Mouse (Mus musculus) MEL (cell line): ENCODE measurements around the gene Ociad1.

Experiments used
- CTCF ChIP-seq, 3 experiments: IDR thresholded peaks in 2 of 3; conservative IDR thresholded peaks in 1 of 3; 2 replicates each; pipeline ENCODE4 v1.5.1; 2011 to 2012; ENCODE audit warnings: low read length in 3 of 3, low read depth in 2 of 3, mild to moderate bottlenecking in 2 of 3, improper control_type of control experiment in 1 of 3, inconsistent platforms in 1 of 3, mixed read lengths in 1 of 3, moderate library complexity in 1 of 3; ENCODE audit not compliant: control insufficient read depth in 1 of 3, insufficient read depth in 1 of 3, poor library complexity in 1 of 3, severe bottlenecking in 1 of 3
- EP300 ChIP-seq, 2 experiments: IDR thresholded peaks; 2 replicates each; pipeline ENCODE4 v1.6.1; 2011; ENCODE audit warnings: improper control_type of control experiment in 2 of 2, low read length in 2 of 2, low read depth in 1 of 2, mild to moderate bottlenecking in 1 of 2
- HCFC1 ChIP-seq: IDR thresholded peaks from 2 replicates; pipeline ENCODE4 v1.6.1; 2012; ENCODE audit warnings: low read depth, mild to moderate bottlenecking, inconsistent platforms, low read length, improper control_type of control experiment, moderate library complexity
- MEF2A ChIP-seq: IDR thresholded peaks from 2 replicates; pipeline ENCODE4 v1.6.1; 2014; ENCODE audit warnings: low read depth, mild to moderate bottlenecking, inconsistent platforms, low read length, improper control_type of control experiment; ENCODE audit not compliant: poor library complexity, insufficient replicate concordance, severe bottlenecking; ENCODE audit errors: extremely low read depth
- NRF1 ChIP-seq: IDR thresholded peaks from 2 replicates; pipeline ENCODE4 v1.6.1; 2014; ENCODE audit warnings: low read depth, mild to moderate bottlenecking, inconsistent platforms, low read length, improper control_type of control experiment, moderate library complexity; ENCODE audit not compliant: poor library complexity, insufficient read depth, severe bottlenecking
- POLR2A ChIP-seq, 2 experiments: IDR thresholded peaks; 2 replicates each; pipeline ENCODE4 v1.6.1; 2011 to 2012; ENCODE audit warnings: low read length in 2 of 2, mild to moderate bottlenecking in 2 of 2, control low read depth in 1 of 2, improper control_type of control experiment in 1 of 2, low read depth in 1 of 2, moderate library complexity in 1 of 2; ENCODE audit not compliant: control insufficient read depth in 1 of 2, insufficient read depth in 1 of 2, poor library complexity in 1 of 2
- RCOR1 ChIP-seq: IDR thresholded peaks from 2 replicates; pipeline ENCODE4 v1.6.1; 2012; ENCODE audit warnings: low read depth, mild to moderate bottlenecking, inconsistent platforms, low read length, improper control_type of control experiment
- SMC3 ChIP-seq: IDR thresholded peaks from 2 replicates; pipeline ENCODE4 v1.6.1; 2011; ENCODE audit warnings: low read depth, low read length, improper control_type of control experiment

DNA sequence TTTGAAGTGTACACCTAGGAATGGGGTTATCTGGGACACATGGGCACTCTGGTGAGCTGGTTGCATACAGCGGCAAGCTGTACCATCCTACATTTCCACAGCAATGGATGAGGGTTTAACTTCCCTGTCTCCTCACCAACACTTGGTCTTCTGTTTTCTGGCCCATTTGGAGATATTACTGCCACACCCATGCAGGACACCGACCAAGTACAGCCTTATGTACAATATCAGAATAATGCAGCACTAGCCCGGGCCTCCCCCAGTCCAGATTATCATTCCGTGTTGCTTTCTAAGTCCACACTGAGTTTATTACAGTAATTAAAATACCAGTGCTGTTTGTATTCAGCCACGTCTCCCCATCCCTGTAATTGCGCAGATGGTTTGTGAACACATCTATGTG lies 46.2 kb upstream of the Ociad1 start:
- TF ChIP-seq MEF2A (no peak), RCOR1 (no peak), HCFC1 (no peak), EP300 (IDR thresholded peaks at IDR 0.05; ENCODE audit: low read depth in 1 of 2, low read length in 2 of 2) (no peak), POLR2A (IDR thresholded peaks at IDR 0.05; ENCODE audit: control insufficient read depth in 1 of 2, insufficient read depth in 1 of 2, low read depth in 1 of 2, low read length in 2 of 2, poor library complexity in 1 of 2) (no peak), CTCF (IDR thresholded peaks at IDR 0.05 in 2 of 3, conservative IDR thresholded peaks at IDR 0.05 in 1 of 3; ENCODE audit: control insufficient read depth in 1 of 3, insufficient read depth in 1 of 3, low read depth in 2 of 3, low read length in 3 of 3, poor library complexity in 1 of 3, severe bottlenecking in 1 of 3) (no peak), NRF1 (no peak), SMC3 (no peak)
